Mouse (Mus musculus) G1E (cell line): Measurements from ENCODE around the gene Mocs1.

Experiments used
- CTCF ChIP-seq: IDR thresholded peaks from 2 replicates; pipeline ENCODE4 v1.5.1; 2012; ENCODE audit warnings: low read depth, low read length, inconsistent platforms, mixed read lengths
- GATA1 ChIP-seq: IDR thresholded peaks from 2 replicates; pipeline ENCODE4 v1.6.1; 2012; ENCODE audit warnings: borderline replicate concordance, low read length, inconsistent platforms, mixed read lengths

GRCm38 (mm10) chr17:49493276-49493675 is 65.1 kb downstream of the Mocs1 start:
- TF ChIP-seq GATA1 (no peak), CTCF (no peak)
